Mouse (Mus musculus): ENCODE measurements around the gene Ciao1. TPM values are rescaled to one million over a fixed set of nuclear protein-coding genes. Genes with fewer than 3 reads are reported as not detected.
"Not testable (repeated sequence)": the region's sequence is repeated elsewhere in the genome, so short reads cannot be mapped to it uniquely, and the experiment has no call there.

Ciao1 gene
- 10 to 100 TPM; 96.7 to 98.6 TPM for total RNA-seq (2021)
- long read RNA-seq, experiment 1, transcript Ciao1-201 (7 exons, 3,075 nt) = major isoform, 37 of 45 reads
- long read RNA-seq, experiment 1, partial matches to known transcripts = 2 of 45 reads
- long read RNA-seq, experiment 1, other reads (novel, unspliced or antisense) = 6 of 45 reads
- long read RNA-seq, experiment 2, transcript Ciao1-201 (7 exons, 3,075 nt) = major isoform, 61 of 75 reads
- long read RNA-seq, experiment 2, partial matches to known transcripts = 12 of 75 reads
- long read RNA-seq, experiment 2, other reads (novel, unspliced or antisense) = 2 of 75 reads

GRCm38 (mm10) chr2:127247592-127248333 is at the start of gene Ciao1, which contains the start of gene Tmem127:
Gene Ciao1 (minus strand): TSS chr2:127247816.
Gene Tmem127 (plus strand): TSS chr2:127247908.
- DNase-seq (ENCODE audit: low spot score in 2 of 2) = peak; percentile 80 to 97

- no peak for DNase-seq (ENCODE audit: low spot score in 2 of 2)
These were observed 49.6 kb upstream of the Ciao1 start for GRCm38 (mm10) chr2:127297001-127297805.

DNA sequence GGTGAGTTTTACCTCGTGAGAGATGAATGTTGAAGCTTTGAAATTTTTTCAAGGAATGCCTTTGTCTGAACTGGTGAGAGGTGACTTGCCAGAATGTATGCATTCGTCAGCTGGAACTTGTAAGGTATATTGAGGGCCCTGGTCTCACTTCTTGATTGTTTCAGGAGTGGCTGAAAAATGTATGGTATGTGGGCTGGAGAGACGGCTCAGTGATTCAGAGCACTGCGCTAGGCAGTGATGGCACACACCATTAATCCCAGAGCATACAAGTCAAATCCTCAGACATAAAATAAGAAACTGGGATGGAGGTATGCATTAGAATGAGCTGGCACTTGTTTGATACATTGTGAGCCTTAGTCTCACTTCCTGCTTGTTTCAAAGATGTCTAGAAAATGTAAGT is 44.6 kb upstream of the Ciao1 start:
- DNase-seq (ENCODE audit: low spot score in 2 of 2) = no peak

DNA sequence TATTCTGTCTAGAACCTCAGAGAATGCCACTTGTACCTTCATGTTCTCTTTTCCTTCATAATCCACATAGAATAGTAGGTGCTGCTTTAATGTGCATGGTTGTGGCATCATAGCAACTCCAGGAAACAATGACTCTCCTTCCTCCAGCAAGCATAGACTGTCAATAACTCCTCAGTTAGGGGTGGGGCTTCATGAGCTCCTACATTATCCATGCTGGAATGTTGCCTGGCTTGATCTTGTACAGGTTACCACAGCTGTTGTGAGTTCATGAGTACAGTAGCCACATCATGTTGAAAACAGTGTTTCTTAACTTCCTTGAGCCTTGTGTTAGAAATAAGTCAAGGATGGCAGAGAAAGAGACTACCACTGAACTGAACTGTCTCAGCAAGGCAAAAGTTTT is 30.5 kb upstream of the Ciao1 start:
- DNase-seq (ENCODE audit: low spot score in 2 of 2) = no peak

- no peak for DNase-seq (ENCODE audit: low spot score in 2 of 2)
These were observed 28.1 kb upstream of the Ciao1 start for GRCm38 (mm10) chr2:127275551-127276320.

DNA sequence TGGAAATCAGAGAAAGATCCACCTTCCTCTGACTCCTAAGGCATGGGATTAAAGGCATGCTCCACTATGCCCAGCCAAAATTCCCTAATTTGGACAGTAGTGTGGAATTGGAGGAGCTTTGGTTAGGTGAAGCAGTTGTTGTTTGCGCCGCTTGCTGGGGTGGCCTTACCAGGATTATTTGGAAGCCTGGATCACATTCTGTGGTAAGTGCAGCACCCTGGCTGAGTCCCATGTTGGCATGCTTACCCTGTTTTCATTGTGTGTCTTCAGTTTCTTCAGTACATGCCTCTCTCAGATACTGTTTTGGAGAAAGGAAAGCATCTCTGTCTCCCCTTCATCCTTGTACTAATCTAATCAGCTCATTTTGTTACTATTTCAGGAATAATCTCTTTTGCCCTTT is 27.0 kb upstream of the Ciao1 start:
- DNase-seq (ENCODE audit: low spot score in 2 of 2) = no peak

GRCm38 (mm10) chr2:127272806-127273205 is 25.2 kb upstream of the Ciao1 start:
- DNase-seq (ENCODE audit: low spot score in 2 of 2) = no peak

GRCm38 (mm10) chr2:127272049-127272448 is 24.4 kb upstream of the Ciao1 start:
- DNase-seq (ENCODE audit: low spot score in 2 of 2) = not testable (repeated sequence)

DNA sequence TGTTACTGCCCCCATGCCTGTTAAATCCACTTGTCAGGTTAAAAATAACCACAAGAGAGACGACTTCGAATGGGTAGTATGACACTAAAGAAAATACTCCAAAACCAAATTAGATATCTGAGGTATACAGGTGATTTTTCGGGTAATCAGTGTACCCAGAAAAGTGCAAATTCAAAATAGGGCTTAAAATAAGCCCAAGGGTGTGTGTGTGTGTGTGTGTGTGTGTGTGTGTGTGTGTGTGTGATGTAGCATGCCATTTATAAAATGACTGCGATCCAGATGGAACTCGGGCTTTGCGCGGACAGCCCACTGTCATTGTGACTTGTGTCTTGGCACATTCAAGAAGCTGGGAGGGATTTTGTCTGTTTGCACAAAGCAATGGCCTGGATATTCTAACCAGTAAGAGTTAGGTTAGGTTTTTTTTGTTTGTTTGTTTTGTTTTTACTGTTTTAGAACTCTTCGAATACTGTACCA is 23.5 kb upstream of the Ciao1 start:
- no peak for DNase-seq (ENCODE audit: low spot score in 2 of 2)

GRCm38 (mm10) chr2:127270300-127271041 is 22.9 kb upstream of the Ciao1 start:
- peak; percentile 67 to 69 for DNase-seq (ENCODE audit: low spot score in 2 of 2)

DNA sequence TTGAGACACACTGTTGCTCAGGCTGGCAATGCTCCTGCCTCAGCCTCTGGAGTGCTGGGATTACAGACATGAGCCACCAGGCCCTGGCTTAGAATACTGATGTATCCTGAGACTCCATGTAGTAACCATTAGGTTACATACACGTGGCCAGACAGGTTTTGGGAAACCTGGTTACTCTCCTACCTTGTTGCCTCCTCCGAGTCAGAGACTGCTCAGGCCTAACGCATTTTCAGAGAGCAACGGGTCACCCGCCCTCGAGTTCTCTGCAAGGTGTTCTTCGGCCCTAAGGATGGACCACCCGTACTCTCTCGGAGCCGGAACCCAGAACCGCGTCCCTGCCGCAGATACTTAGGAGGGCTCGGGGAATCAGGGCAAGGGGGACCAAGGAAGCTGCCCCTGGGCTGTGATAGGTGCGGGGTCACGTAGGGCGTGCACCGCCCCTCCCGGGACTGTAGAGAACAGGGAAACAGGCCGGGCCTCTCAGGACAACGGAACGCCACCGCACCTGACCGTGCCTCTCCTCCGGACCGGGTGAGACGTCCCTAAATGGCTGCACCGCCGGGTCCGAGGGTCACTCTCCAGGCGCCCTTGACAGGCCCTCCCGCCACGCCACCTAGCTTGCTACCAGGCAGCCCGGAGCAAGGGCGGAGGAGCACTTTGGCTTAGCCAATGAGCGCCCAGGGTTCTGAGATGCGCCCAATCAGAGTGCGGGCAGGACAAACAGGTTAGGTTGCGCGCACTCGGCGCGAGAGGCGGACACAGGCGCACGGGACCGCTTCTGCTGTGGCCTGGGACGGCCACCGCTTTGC is 22.1 kb upstream of the Ciao1 start, which contains the start of gene Stard7:
Gene Stard7, plus strand, starts transcription at position 728 of the 809 bp plus-strand sequence.
- peak; percentile 91 to 92 for DNase-seq (ENCODE audit: low spot score in 2 of 2)

GRCm38 (mm10) chr2:127267854-127268253 is 20.2 kb upstream of the Ciao1 start:
- DNase-seq (ENCODE audit: low spot score in 2 of 2) = no peak

- DNase-seq (ENCODE audit: low spot score in 2 of 2) = no peak
These were observed 14.9 kb upstream of the Ciao1 start for GRCm38 (mm10) chr2:127262480-127262879.

DNA sequence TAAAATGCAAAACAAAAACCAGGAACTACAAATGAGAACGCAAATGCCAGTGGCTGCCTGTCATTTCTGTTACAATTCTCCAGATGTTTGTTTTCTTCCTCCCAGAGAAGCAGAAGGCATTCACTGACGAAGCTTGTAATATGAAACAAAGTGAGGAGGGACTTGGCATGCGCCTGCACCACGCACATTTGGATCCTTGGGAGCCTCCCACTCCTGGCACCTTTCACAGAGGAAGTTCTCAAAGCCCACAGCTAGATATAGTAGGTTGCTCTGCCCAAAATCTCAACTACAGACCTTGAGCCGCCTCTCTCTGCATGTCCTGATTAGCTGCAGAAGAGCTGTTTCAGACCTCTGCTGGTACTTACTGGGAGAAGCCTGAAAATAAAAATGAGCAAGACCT is 11.7 kb upstream of the Ciao1 start:
- no peak for DNase-seq (ENCODE audit: low spot score in 2 of 2)

DNA sequence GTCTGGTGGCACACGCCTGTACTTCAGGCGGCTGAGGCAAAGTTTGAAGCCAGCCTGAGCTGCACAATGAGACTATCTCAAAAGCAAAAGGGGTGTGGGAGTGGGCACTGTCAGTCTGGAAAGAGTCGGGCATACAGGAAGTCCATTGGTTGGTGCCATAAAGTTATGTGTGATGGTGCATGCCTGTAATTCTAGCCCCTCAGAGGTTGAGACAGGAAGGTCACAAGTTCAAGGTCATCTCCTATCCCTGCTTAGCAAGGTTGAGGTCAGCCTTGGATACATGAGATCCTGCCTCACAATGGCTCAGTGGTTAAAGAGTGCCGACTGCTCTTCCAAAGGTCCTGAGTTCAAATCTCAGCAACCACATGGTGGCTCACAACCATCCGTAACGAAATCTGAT is 7.7 kb upstream of the Ciao1 start:
- no peak for DNase-seq (ENCODE audit: low spot score in 2 of 2)

DNA sequence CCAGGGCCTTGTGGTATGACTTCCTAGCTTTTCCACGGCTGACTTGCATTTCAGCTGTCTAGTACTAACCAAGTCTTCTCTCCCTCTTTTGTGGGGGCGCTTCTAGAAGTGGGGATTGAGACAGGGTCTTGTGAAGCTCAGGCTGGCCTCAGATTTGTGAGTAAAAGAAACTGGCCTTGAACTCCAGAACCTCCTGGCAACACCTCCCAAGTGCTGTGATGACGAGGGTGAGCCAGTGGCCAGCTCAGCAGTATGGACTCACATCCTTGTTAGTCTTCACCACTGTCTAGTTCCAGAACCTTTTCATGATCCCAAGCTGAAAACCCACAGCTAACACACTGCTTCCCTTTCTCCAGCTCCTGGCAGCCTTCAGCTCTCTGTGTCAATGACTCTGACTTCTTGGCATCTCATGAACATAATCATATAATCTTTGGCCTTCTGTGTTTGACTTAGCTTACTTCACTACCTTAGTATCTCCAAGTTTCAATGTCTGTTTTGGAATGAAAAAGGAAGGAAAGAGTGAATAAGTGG is 7.1 kb upstream of the Ciao1 start:
- no peak for DNase-seq (ENCODE audit: low spot score in 2 of 2)

GRCm38 (mm10) chr2:127252787-127253186 is 5.2 kb upstream of the Ciao1 start:
- no peak for DNase-seq (ENCODE audit: low spot score in 2 of 2)

DNA sequence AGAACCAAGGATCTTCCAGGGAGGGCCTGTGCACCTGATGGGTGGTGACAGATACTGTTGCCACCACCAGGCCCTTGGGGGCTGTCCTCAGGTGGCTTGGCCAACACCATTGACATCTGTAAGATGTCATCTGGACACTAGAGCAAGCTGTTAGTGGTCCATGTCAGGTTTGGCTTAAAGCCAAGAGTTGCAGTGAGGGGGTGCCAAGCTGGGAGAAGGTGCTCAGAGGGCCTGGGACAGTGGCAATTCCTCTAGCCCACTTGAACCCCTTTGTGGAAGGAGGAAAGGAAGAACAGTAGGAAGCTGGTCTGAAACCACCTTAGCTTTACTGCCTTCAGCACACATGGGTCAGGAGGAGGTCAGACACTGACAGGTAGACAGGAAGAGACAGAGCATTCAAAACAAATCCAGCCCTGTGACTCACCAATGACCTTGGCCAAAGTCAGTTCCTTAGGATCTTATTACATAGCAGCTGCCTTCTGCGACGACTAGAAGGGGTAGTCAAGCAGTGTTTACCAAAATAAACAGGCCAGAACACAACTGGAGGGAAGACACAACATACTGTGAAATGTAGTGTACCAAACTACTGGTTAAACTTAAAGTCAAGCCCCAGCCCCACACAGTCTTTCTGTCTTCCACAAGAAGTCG is 4.4 kb upstream of the Ciao1 start:
- no peak for DNase-seq (ENCODE audit: low spot score in 2 of 2)
